Mouse (Mus musculus) NIH3T3 (cell line): ENCODE data around the gene Rwdd1.
"Not testable (repeated sequence)": the region's sequence is repeated elsewhere in the genome, so short reads cannot be mapped to it uniquely, and the experiment has no call there.

Experiments
- DNase-seq: peaks from one replicate; pipeline ENCODE4 v3.0.0-alpha.2; 2012; ENCODE audit warnings: low read depth

Gene Rwdd1

GRCm38 (mm10) chr10:34019302-34020075 lies at the start of gene Rwdd1:
Rwdd1 (minus strand) TSS chr10:34019624.
- DNase-seq = peak; percentile 99

DNA sequence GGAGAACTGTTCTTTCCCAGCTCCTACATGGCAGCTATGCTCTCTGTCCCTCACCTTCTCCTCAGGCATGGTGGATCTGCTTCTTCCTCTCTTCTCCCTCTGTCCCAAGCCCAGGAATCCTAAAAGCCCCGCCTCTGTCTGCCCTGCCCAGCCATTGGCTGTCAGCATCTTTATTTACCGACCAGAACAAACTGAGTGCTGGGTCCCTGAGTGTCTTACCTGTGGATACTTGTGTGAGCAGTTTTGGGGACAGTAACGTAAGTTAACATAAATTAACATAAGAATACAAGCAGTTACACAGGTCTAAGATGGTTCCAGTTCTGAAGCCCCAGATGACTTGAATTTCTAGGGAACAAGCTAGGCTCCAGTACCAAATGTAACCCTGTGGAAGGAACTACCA lies 47.2 kb upstream of the Rwdd1 start:
- no peak for DNase-seq

DNA sequence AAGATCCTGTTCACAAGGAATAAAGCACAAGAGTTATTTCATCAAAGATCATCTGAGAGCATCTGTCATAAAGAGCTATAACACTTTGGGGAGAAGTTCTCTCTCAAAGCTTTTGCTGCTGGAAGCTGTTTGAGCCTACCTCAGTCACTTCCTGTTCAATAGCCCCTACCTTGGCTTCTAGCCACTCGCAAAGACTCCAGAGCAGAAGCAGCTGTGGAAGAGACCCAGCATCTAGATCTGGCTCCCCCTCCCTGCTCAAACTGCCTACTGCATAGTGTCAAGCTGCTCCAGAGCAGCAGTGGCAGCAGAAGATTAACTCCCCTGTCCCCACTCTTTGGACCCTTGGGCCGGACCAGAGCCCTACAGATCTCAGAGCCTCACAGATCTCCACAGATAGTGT lies 34.6 kb upstream of the Rwdd1 start:
- no peak for DNase-seq

GRCm38 (mm10) chr10:34044210-34044609 lies 24.8 kb upstream of the Rwdd1 start, which contains the start of gene Calhm4:
Calhm4 (minus strand) TSS chr10:34044310.
- no peak for DNase-seq

DNA sequence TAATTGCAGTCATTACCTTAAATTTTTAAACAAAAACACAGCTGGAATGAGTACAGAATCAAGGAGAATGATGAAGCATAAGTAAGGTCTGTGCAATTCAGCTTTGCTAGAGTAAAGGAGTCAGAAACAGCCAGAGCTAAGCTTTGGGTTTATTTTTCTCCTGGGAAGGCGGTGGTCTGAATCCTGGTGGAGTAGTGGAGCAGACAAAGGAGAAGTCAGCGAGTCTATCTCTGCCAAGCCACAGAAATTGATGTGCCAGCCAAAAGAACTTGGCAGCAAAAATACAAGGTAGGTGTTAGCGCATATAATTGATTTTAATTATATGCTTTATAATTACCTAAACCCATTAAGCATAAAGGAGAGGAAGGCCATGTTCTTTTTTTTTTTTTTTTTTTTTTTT lies 18.0 kb upstream of the Rwdd1 start, which contains the start of gene Trappc3l:
Gene Trappc3l, plus strand, starts transcription at position 197 of the 400 bp plus-strand sequence.
- DNase-seq = no peak

DNA sequence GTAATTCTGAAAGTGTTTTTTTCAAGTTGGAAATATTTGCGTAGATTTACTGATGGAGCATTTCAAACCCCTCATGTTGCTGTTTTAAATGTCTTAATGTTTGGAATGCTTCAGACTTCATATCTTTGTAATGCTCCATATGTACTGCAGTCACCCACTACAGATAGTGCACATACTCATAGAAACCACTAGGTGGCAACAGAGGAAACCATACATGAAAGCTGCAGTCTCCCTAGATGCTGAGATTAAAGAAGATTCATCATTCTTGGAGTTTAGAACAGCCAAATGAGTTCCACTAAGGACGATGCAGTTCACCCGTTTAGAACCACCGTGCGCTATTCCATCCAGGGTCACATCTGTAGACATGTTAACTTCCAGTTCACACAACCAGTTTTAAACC lies 17.2 kb upstream of the Rwdd1 start:
- DNase-seq = peak; percentile 80

- peak; percentile 87 for DNase-seq
These were observed 14.3 kb upstream of the Rwdd1 start for GRCm38 (mm10) chr10:34033630-34034305.

DNA sequence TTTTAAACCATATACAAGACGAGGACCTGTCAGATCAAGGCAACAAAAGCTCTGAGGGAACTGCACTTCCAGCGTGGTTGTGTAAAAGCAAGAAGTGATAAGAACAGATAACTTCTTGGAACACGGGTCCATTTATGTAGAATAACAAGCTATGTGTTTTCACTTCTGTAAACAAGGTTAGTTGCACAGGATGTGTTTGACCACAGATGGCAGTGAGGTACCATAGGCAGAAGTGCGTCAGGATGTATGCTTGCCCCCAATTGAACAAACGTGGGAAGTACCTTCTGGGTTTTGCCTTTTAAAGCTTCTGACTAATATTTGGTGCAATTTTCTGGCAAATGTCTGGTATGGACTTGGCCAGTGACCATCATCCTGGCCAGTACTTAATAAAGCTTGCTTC lies 10.9 kb upstream of the Rwdd1 start:
- DNase-seq = no peak

DNA sequence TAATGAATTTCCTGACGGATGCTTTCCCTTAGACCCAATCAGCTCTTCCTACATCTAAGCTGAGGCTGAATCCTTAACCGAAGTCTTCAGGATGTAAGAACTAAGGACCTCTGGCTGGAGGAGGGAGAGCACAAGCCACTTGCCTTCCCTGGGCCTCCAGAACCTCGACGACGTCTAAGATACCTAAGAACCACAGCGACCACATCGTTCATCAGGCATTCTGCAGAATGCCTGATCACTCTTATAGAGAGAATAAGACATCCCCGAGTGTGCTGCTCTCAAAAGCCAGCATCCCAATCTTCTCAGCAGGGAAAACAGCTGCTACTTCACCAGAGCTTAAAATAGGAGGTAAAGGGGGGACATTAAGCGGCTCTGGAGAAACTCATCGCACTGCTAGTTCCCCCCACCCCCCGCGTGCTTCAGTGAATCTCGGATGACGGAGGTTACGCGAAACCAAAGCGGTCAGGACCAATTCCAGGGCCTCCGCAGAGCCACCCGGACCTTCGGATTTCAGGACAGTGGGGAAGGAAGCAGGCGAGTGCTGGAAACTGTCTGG lies 600 bp downstream of the Rwdd1 start:
- peak; percentile 60 for DNase-seq

DNA sequence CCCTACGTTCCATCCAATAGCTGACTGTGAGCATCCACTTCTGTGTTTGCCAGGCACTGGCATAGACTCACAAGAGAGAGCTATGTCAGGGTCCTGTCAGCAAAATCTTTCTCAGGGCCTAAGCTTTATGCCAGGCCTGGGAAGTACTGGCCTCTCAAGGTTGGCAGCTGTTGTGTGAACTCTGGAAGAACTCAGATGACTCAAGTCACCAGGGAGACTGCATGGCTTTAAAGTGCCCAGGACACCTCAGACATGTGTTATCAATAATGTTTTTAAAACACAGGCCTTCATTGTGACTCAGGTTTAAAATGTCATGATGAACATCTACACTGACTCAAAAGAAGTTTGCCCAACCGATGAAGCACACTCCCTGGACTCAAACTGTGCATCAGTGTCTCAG lies 6.2 kb downstream of the Rwdd1 start:
- peak; percentile 77 for DNase-seq

DNA sequence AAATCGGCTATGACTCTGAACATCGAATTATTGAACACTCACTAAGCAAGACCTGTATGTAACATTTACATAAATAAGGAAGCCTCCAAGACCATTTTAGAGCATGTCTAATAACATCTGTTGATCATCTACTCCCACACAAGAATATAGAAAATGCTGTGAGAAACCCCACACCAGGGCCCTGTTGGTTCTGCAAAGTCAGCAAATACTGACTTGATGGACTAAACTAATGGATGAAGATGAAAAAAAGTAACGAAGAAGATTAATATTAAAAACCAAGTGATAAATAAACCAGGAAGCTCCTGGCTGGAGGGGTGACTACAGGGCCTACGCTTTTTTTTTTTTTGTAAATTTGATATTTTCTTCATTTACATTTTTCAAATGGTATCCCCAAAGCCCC lies 6.8 kb downstream of the Rwdd1 start:
- no peak for DNase-seq

DNA sequence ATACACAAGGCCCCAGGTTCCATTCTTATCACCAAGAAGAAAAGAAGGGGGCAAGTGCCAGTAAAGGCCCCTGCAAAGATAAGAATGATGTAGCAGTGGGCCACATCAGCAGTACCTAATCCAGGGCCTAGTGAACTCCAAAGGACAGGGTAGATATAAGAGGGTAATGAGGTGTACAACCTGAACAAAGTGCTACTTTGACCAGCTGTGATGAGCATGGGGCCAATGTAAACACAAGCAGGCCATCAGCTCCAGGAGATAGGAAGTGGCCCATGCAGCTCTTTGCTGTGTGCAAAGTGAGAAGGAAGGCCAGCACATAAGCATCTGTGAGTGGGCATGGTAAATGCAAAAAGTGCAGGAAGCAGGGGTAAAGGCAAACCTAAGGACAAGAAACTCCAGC lies 21.0 kb downstream of the Rwdd1 start:
- DNase-seq = no peak

- DNase-seq = not testable (repeated sequence)
These were observed 22.7 kb downstream of the Rwdd1 start for GRCm38 (mm10) chr10:33996686-33997085.

DNA sequence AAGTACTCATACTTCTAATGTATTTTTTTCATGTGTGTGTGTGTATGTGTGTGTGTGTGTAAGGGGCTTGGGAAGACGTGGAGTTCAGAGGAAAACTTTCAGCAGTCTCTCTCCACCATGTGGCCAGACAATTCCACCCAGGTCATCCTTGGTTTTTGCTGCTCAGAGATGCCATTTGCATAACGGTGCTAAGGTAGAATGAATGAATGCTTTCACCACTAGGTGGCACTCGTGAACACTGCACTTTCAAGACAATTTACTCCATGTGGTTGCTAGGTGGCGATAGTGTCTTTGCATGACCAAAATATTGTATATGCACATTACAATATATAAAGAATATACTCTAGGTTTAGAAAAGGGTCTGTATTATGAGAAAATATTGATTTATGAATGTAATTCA lies 32.7 kb downstream of the Rwdd1 start:
- DNase-seq = peak; percentile 97

DNA sequence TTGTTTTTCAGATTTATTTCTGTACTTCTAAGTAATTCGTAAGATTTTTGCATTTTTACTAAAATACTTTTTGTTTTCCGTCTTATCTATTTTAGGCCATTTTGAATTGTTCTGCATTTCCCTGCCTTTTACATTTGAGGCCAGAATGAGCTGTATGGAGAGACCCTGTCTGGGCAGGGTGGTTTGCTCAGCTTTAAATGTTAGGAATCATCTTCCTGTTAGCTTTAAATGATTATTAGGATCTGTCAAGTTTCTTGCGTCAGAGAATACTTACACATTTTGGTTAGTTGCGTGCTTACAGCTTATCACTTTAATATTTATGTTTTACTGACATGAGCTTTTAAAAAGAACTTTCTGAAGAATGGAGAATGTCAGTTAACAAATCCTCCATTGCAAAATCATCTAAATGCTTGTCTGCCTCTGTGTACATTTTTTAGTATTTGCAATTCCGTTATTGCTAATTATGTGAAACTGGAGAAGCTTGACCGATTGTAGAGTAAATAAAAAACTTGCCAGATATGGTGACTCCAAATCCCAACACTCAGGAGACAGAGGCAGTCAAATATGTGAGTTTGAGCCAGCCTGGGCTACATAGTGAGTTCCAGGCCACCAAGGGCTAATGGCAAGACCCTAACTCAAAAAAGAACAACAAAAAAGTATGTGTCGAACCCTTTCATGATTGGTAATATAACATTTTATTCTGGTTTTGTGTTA lies 44.5 kb downstream of the Rwdd1 start:
- DNase-seq = no peak

GRCm38 (mm10) chr10:33952509-33952908 lies 66.9 kb downstream of the Rwdd1 start:
- DNase-seq = peak; percentile 13

- DNase-seq = peak; percentile 93
These were observed 68.4 kb downstream of the Rwdd1 start, which contains the start of gene Zup1 for GRCm38 (mm10) chr10:33950803-33951583. Zup1 (minus strand) TSS chr10:33951269.
